Mouse (Mus musculus) spleen, adult 2 months (tissue): ENCODE measurements around the gene Mrps26.

Experiments used
- CTCF ChIP-seq: fragments of 200-500 bp; IDR thresholded peaks from 2 replicates; pipeline ENCODE4 v1.5.1; 2011; ENCODE audit warnings: mild to moderate bottlenecking, inconsistent platforms; ENCODE audit not compliant: insufficient read depth, insufficient read length, insufficient replicate concordance; ENCODE audit errors: extremely low read depth
- POLR2A ChIP-seq: fragments of 200-500 bp; IDR thresholded peaks from 2 replicates; pipeline ENCODE4 v1.6.1; 2011; ENCODE audit warnings: low read depth, low read length, inconsistent platforms

DNA sequence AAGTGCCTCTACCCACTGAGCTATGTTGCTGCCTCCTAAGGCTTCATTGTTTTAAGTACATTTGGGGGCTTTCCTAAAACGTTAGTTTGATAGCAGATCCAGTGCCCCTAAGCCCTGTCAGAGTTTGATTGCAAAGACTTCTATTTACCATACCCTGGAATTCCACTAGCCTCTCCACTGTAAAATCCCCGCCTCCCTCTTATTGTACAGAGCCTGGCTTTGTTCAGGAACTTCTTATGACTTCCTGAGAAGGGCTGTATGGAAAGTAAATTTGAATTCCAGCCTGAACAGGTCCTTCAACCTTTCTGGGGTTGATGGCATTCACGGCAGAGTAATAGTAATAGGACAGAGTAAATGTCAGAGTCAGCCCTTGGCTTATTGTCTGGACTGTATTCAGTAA is 26.7 kb upstream of the Mrps26 start:
- TF ChIP-seq POLR2A (no peak), CTCF (no peak)
